Mouse (Mus musculus) stomach, postnatal 0 days (tissue): ENCODE measurements around the gene Pi4k2a.

Experiments used
- CTCF ChIP-seq: IDR thresholded peaks from 2 replicates; pipeline ENCODE4 v1.5.1; 2016; ENCODE audit warnings: antibody characterized with exemption, low read depth, mild to moderate bottlenecking, moderate library complexity
- EP300 ChIP-seq: optimal IDR thresholded peaks from 2 replicates; pipeline ENCODE3; 2016; ENCODE audit warnings: antibody characterized with exemption

DNA sequence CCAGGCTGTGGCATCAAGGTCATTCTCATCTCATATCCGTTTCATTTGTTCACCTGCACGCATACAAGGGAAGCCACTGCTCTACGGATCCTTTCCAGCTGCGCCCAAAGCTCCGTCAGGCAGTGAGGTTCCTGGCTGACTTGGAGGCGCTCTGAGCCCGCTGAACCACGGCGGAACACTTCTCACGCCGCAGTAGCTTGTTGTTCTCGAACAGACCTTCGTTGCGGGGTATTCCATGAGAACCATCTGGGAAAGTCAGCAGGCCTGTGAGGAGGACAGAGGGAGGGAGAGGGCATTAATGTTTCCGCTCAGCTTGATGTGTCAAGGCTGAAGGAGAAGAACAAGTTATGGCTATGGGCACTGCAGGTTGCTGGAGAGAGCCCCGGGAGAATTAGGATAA is 14.3 kb upstream of the Pi4k2a start:
- no peak for TF ChIP-seq CTCF
- no peak for TF ChIP-seq EP300
